Mouse (Mus musculus) hindbrain, postnatal 0 days (tissue): Measurements from ENCODE around the gene Cyp2d11. TPM values are rescaled to one million over a fixed set of nuclear protein-coding genes. Genes with fewer than 3 reads are reported as not detected.
"Not testable (repeated sequence)": the region's sequence is repeated elsewhere in the genome, so short reads cannot be mapped to it uniquely, and the experiment has no call there.

Source experiments
- ATAC-seq: fragments of 200-750 bp; cut with Nextera tagmentation; 2 replicates; pipeline ENCODE4 v1.8.0; 2017; ENCODE audit warnings: mild to moderate bottlenecking, moderate TSS enrichment, moderate library complexity
- DNase-seq: peaks from one replicate; pipeline ENCODE4 v3.0.0-alpha.2; 2015; ENCODE audit warnings: low spot score
- H3K27ac ChIP-seq: fragments of 300-500 bp; sonication (generic); 2 replicates; pipeline ENCODE4 v1.5.1; 2014; ENCODE audit warnings: mild to moderate bottlenecking
- H3K27me3 ChIP-seq: fragments of 300-500 bp; sonication (generic); 2 replicates; pipeline ENCODE4 v1.6.1; 2014; ENCODE audit warnings: low read length, mixed read lengths; ENCODE audit not compliant: insufficient read depth
- H3K36me3 ChIP-seq: fragments of 300-500 bp; sonication (generic); 2 replicates; pipeline ENCODE4 v1.6.1; 2014; ENCODE audit warnings: low read length, mixed read lengths; ENCODE audit not compliant: insufficient read depth
- H3K4me1 ChIP-seq: fragments of 300-500 bp; sonication (generic); 2 replicates; pipeline ENCODE4 v1.6.1; 2014; ENCODE audit warnings: antibody characterized with exemption, low read length, mixed read lengths; ENCODE audit not compliant: insufficient read depth
- H3K4me2 ChIP-seq: fragments of 300-500 bp; sonication (generic); 2 replicates; pipeline ENCODE4 v1.6.1; 2014; ENCODE audit warnings: low read depth, mild to moderate bottlenecking, low read length, moderate library complexity, mixed read lengths
- H3K4me3 ChIP-seq: fragments of 300-500 bp; sonication (generic); 2 replicates; pipeline ENCODE4 v1.5.1; 2014; ENCODE audit warnings: low read length
- H3K9ac ChIP-seq: fragments of 300-500 bp; sonication (generic); replicated peaks from 2 replicates; pipeline ENCODE4 v1.6.1; 2014; ENCODE audit warnings: mild to moderate bottlenecking, low read length, moderate library complexity, mixed read lengths
- H3K9me3 ChIP-seq: fragments of 300-500 bp; sonication (generic); 2 replicates; pipeline ENCODE4 v1.6.1; 2016; ENCODE audit warnings: low read length, mixed read lengths
- CTCF ChIP-seq: IDR thresholded peaks from 2 replicates; pipeline ENCODE4 v1.5.1; 2016; ENCODE audit warnings: antibody characterized with exemption, control low read depth, low read depth
- WGBS: fragments of 180-500 bp; shearing (Covaris S2); extraction: QIAGEN DNeasy Blood & Tissue Kit; methylation state at CpG from one replicate; pipeline ENCODE4 v1.1.7; 2014; 5-methylcytosine and 5-hydroxymethylcytosine counted together
- polyA plus RNA-seq: library from polyadenylated mRNA; unstranded; fragments of >200 nt; fragmentation: Nextera tagmentation; extraction: Ambion mirVana; gene quantifications from 2 replicates; pipeline ENCODE4 v1.2.1, GENCODE M21; 2015
- total RNA-seq: library from RNA; depleted of rRNA; stranded (reverse); fragments of >200 nt; gene quantifications from 2 replicates; pipeline ENCODE4 v1.2.3, GENCODE M21; 2014

Gene Cyp2d11
- total and polyA plus RNA-seq, 2 experiments from 2014 or later = not detected

DNA sequence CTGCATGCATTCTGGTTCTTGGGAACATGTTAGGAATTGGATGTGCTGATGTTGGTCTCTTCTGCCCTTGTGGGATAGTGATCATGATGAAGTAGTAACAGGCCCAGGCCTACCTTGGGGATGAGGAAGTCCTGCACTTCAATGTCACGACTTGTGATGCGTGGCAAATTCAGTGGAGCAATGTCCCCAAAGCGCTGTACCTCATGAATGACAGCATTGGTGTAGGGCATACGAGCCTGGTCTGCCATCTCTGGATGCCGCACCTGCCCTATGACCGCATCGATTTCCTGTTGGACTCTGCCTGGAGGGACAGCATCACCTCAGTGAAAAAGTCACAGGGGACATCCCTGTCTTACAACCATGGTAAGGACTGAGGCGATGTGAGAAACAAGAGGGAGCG lies 9.8 kb upstream of the Cyp2d11 start:
- Histone ChIP-seq H3K9ac (no peak overlapping the region), H3K4me2 (no peak overlapping the region), H3K9me3 (no peaks in the 10 kb centered on the region), H3K27ac (no peak overlapping the region), H3K36me3 (no peaks in the 10 kb centered on the region), H3K27me3 (no peaks in the 10 kb centered on the region), H3K4me1 (no peaks in the 10 kb centered on the region), H3K4me3 (no peak overlapping the region)
- WGBS = 95% methylated on average over 9 of the region's 9 CpGs
- no peak for DNase-seq
- no peak for ATAC-seq
- no peak for TF ChIP-seq CTCF

DNA sequence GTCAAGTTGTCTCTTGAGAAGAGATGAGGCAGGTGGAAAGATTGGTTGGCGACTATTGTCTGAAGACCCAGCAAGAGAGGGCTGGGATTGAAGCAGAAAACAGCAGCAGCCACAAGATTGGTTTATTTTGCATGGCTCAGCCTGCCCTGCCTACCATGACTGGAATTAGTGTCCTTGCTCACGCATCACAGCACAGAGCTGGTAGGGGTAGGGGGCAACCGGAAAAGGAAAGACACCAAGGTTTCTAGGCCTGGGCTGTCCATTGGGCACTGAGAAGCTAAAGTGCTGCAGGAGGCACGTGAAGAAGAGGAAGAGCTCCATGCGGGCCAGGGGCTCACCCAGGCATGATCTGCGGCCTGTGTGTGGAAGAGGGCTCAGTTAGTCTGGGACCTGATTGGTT lies 8.9 kb upstream of the Cyp2d11 start:
- Histone ChIP-seq H3K27me3 (no peaks in the 10 kb centered on the region), H3K36me3 (no peaks in the 10 kb centered on the region), H3K4me1 (no peaks in the 10 kb centered on the region), H3K4me2 (no peak overlapping the region), H3K9ac (no peak overlapping the region), H3K27ac (no peak overlapping the region), H3K9me3 (no peaks in the 10 kb centered on the region), H3K4me3 (no peak overlapping the region)
- DNase-seq (no peak), ATAC-seq (no peak)
- WGBS = 89% methylated on average over 6 of the region's 6 CpGs
- TF ChIP-seq CTCF = no peak

DNA sequence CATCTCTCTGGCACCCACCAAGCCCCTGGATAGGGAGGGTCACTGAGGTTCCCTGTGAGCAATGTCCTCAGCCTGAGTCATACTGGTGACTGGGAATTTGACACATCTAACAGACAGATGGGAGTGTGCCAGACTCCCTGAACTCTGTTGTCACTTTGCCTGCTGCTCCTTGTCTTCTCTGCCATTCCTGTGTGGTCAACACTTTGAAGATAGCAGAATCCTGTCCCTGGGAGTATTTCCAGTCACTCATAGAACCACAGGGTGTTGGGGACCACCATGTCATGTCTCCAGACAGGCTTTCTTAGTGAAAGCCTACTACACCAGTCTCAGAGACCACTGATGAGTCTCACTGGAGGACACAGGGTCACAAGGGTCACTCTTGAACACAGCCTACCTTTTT lies 8.3 kb upstream of the Cyp2d11 start:
- no peak overlapping the region for H3K9ac ChIP-seq
- no peak overlapping the region for H3K27ac ChIP-seq
- H3K4me1 ChIP-seq = no peaks in the 10 kb centered on the region
- no peak for ATAC-seq
- no peak for TF ChIP-seq CTCF
- H3K4me2 ChIP-seq = no peak overlapping the region
- no peak overlapping the region for H3K4me3 ChIP-seq
- no peak for DNase-seq
- H3K27me3 ChIP-seq = no peaks in the 10 kb centered on the region
- H3K9me3 ChIP-seq = no peaks in the 10 kb centered on the region
- no peaks in the 10 kb centered on the region for H3K36me3 ChIP-seq

DNA sequence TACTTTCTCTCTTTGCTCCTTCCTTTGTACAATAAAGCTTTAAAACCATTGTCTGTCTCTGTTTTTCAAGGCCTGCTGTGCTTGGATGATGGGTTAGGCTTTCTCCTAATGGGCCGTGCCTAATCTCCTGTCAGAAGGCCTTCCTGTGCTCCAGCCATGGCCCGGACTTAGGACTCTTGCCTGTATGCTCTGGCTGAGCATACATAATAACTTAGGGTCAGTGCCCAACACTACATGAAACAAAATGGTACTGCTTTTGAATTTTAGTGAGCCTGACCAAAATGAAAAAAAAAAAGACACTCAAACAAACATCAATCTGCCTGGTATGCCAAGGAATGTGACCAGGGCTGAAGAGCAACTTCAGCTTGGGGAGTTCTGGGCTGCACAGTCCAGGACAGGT lies 7.7 kb upstream of the Cyp2d11 start:
- WGBS = 29% methylated on average over 2 of the region's 2 CpGs
- ATAC-seq = no peak
- no peak overlapping the region for H3K9ac ChIP-seq
- no peaks in the 10 kb centered on the region for H3K27me3 ChIP-seq
- no peaks in the 10 kb centered on the region for H3K4me1 ChIP-seq
- no peaks in the 10 kb centered on the region for H3K36me3 ChIP-seq
- H3K4me3 ChIP-seq = no peak overlapping the region
- no peak for DNase-seq
- no peak overlapping the region for H3K27ac ChIP-seq
- TF ChIP-seq CTCF = no peak
- H3K4me2 ChIP-seq = no peak overlapping the region
- no peaks in the 10 kb centered on the region for H3K9me3 ChIP-seq

DNA sequence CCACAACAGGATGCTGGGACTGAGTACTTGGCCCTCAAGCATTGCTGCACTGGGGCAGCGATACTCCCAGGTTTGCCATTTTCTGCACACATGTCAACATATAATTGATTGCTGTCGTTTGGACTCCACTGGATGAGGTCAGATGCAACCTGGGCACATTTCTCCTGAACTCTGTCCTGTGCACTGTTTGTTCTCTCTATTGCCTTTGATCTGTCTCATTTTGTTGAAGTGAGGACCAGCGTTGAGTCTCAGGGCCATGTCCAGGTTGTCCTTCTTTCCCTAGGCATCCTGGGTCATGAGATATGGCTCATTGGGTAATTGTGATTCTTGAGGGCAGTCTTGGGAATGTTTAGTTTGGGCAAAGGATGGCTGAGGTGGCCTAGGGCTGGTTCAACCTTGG lies 2.1 kb upstream of the Cyp2d11 start:
- H3K36me3 ChIP-seq, ATAC-seq, H3K9ac ChIP-seq, H3K9me3 ChIP-seq, H3K4me2 ChIP-seq, H3K27me3 ChIP-seq, DNase-seq, H3K27ac ChIP-seq, H3K4me1 ChIP-seq, H3K4me3 ChIP-seq: not testable (repeated sequence)
- 95% methylated on average over 3 of the region's 3 CpGs for WGBS

DNA sequence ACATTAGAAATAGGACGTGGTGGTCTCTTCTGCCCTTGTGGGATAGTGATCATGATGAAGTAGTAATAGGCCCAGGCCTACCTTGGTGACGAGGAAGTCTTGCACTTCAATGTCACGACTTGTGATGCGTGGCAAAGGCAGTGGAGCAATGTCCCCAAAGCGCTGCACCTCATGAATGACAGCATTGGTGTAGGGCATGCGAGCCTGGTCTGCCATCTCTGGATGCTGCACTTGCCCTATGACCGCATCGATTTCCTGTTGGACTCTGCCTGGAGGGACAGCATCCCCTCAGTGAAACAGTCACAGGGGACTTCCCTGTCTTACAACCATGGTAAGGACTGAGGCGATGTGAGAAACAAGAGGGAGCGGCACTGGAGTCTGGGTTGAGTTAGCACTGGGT lies 3.9 kb downstream of the Cyp2d11 start:
- H3K4me3 ChIP-seq, H3K36me3 ChIP-seq, DNase-seq, H3K9ac ChIP-seq, H3K4me1 ChIP-seq, H3K9me3 ChIP-seq, H3K27me3 ChIP-seq, ATAC-seq, H3K4me2 ChIP-seq, H3K27ac ChIP-seq: not testable (repeated sequence)
- 97% methylated on average over 10 of the region's 10 CpGs for WGBS

DNA sequence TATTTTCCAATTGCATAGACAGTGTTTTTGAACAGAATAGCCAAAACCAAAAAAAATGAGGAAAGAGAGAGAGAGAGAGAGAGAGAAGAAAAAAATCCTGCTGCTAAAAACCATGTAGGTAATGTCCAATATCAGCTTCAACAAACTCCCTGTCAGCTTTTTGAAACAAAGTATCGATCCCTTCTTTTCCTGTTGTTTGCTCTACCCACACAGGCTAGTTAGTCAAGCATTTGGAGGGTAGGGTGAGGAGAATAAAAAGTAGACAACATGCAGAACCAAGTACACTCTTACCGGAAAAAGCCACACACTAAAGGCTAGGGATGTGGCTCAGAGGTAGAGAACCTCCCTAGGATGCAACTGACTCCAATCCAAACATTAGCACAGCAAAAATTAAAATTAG lies 8.1 kb downstream of the Cyp2d11 start:
- no peaks in the 10 kb centered on the region for H3K27me3 ChIP-seq
- no peak overlapping the region for H3K4me3 ChIP-seq
- ATAC-seq = no peak
- H3K4me2 ChIP-seq = no peak overlapping the region
- no peaks in the 10 kb centered on the region for H3K9me3 ChIP-seq
- 98% methylated on average over 2 of the region's 2 CpGs for WGBS
- H3K36me3 ChIP-seq = no peaks in the 10 kb centered on the region
- TF ChIP-seq CTCF = no peak
- no peak for DNase-seq
- no peak overlapping the region for H3K9ac ChIP-seq
- no peaks in the 10 kb centered on the region for H3K4me1 ChIP-seq
- no peak overlapping the region for H3K27ac ChIP-seq
